Mouse (Mus musculus) heart, postnatal 0 days (tissue): Measurements from ENCODE around the gene B3galt1. TPM values are rescaled to one million over a fixed set of nuclear protein-coding genes. Genes with fewer than 3 reads are reported as not detected.

Experiments
- ATAC-seq: fragments of 200-750 bp; cut with Nextera tagmentation; 2 replicates; pipeline ENCODE4 v1.8.0; 2017; ENCODE audit warnings: low read depth, moderate number of reproducible peaks, moderate library complexity; ENCODE audit not compliant: insufficient read depth
- DNase-seq: peaks from one replicate; pipeline ENCODE4 v3.0.0-alpha.2; 2016; ENCODE audit warnings: low spot score
- H3K27ac ChIP-seq: fragments of 300-500 bp; sonication (generic); 2 replicates; pipeline ENCODE4 v1.5.1; 2014; ENCODE audit warnings: low read depth, mild to moderate bottlenecking
- H3K27me3 ChIP-seq: fragments of 300-500 bp; sonication (generic); 2 replicates; pipeline ENCODE4 v1.6.1; 2014; ENCODE audit warnings: low read length, mixed read lengths; ENCODE audit not compliant: control insufficient read depth, insufficient read depth
- H3K36me3 ChIP-seq: fragments of 300-500 bp; sonication (generic); replicated peaks from 2 replicates; pipeline ENCODE4 v1.6.1; 2014; ENCODE audit warnings: low read length, mixed read lengths; ENCODE audit not compliant: control insufficient read depth, insufficient read depth
- H3K4me1 ChIP-seq: fragments of 300-500 bp; sonication (generic); 2 replicates; pipeline ENCODE4 v1.6.1; 2014; ENCODE audit warnings: antibody characterized with exemption; ENCODE audit not compliant: control insufficient read depth, insufficient read depth
- H3K4me2 ChIP-seq: fragments of 300-500 bp; sonication (generic); 2 replicates; pipeline ENCODE4 v1.6.1; 2014; ENCODE audit warnings: low read depth, mild to moderate bottlenecking, low read length, moderate library complexity
- H3K4me3 ChIP-seq: fragments of 300-500 bp; sonication (generic); 2 replicates; pipeline ENCODE4 v1.5.1; 2014; ENCODE audit warnings: low read depth, low read length
- H3K9ac ChIP-seq: fragments of 300-500 bp; sonication (generic); replicated peaks from 2 replicates; pipeline ENCODE4 v1.6.1; 2014; ENCODE audit warnings: low read depth, low read length, mixed read lengths
- H3K9me3 ChIP-seq: fragments of 300-500 bp; sonication (generic); replicated peaks from 2 replicates; pipeline ENCODE4 v1.6.1; 2016; ENCODE audit warnings: low read length; ENCODE audit not compliant: control insufficient read depth
- CTCF ChIP-seq: IDR thresholded peaks from 2 replicates; pipeline ENCODE4 v1.5.1; 2016; ENCODE audit warnings: antibody characterized with exemption, control low read depth, low read depth
- EP300 ChIP-seq: IDR thresholded peaks from 2 replicates; pipeline ENCODE4 v1.6.1; 2016; ENCODE audit warnings: antibody characterized with exemption, low read depth
- whole genome bisulfite sequencing: fragments of 180-500 bp; shearing (Covaris S2); extraction: QIAGEN DNeasy Blood & Tissue Kit; methylation state at CpG from one replicate; pipeline ENCODE4 v1.1.7; 2014; 5-methylcytosine and 5-hydroxymethylcytosine counted together
- polyA plus RNA-seq: library from polyadenylated mRNA; unstranded; fragments of >200 nt; fragmentation: Nextera tagmentation; extraction: Ambion mirVana; gene quantifications from 2 replicates; pipeline ENCODE4 v1.2.1, GENCODE M21; 2015
- total RNA-seq: library from RNA; depleted of rRNA; stranded (reverse); fragments of >200 nt; gene quantifications from 2 replicates; pipeline ENCODE4 v1.2.3, GENCODE M21; 2014; ENCODE audit warnings: low replicate concordance

Gene B3galt1
- total and polyA plus RNA-seq, 2 experiments from 2014 or later: 0.57 to 2.7 TPM

GRCm38 (mm10) chr2:67590408-67590807 lies 24.7 kb downstream of the B3galt1 start:
- Histone ChIP-seq H3K4me3 (no peak overlapping the region), H3K27me3 (no peaks in the 10 kb centered on the region), H3K9me3 (no peaks in the 10 kb centered on the region), H3K9ac (no peak overlapping the region), H3K36me3 (no peaks in the 10 kb centered on the region), H3K4me2 (no peak overlapping the region), H3K4me1 (0 out of 2 replicates have a peak, but pooled peaks cover 7% of the 10 kb centered on the region), H3K27ac (no peak overlapping the region)
- ATAC-seq: no peak
- no peak for DNase-seq
- TF ChIP-seq CTCF: no peak
- TF ChIP-seq EP300: no peak

GRCm38 (mm10) chr2:67591831-67592629 lies 26.4 kb downstream of the B3galt1 start:
- Histone ChIP-seq H3K4me1 (0 out of 2 replicates have a peak, but pooled peaks cover 7% of the 10 kb centered on the region), H3K9me3 (no peaks in the 10 kb centered on the region), H3K4me3 (no peak overlapping the region), H3K36me3 (no peaks in the 10 kb centered on the region), H3K27me3 (no peaks in the 10 kb centered on the region), H3K4me2 (0 out of 2 replicates have a peak overlapping the region, but pooled peaks have one; percentile 3), H3K9ac (no peak overlapping the region), H3K27ac (peak overlapping the region; percentile 85)
- peak; percentile 79 for ATAC-seq
- DNase-seq: peak; percentile 65
- 38% methylated on average over 7 of the region's 7 CpGs for WGBS
- TF ChIP-seq CTCF (no peak), EP300 (no peak)

GRCm38 (mm10) chr2:67622902-67623301 lies 57.2 kb downstream of the B3galt1 start:
- no peak overlapping the region for H3K4me3 ChIP-seq
- H3K9ac ChIP-seq: no peak overlapping the region
- TF ChIP-seq EP300: no peak
- TF ChIP-seq CTCF: no peak
- ATAC-seq (no peak), DNase-seq (no peak)
- no peaks in the 10 kb centered on the region for H3K9me3 ChIP-seq
- H3K4me2 ChIP-seq: no peak overlapping the region
- peaks cover 9% of the 10 kb centered on the region for H3K4me1 ChIP-seq
- H3K27ac ChIP-seq: no peak overlapping the region
- H3K27me3 ChIP-seq: no peaks in the 10 kb centered on the region
- H3K36me3 ChIP-seq: no peaks in the 10 kb centered on the region

- Histone ChIP-seq H3K9me3 (peaks cover 5% of the 10 kb centered on the region; the same call in 1 of the 2 replicates), H3K27me3 (no peaks in the 10 kb centered on the region), H3K9ac (no peak overlapping the region), H3K4me1 (peaks cover 19% of the 10 kb centered on the region), H3K4me3 (peak overlapping the region; percentile 11; the same call in 1 of the 2 replicates), H3K27ac (peak overlapping the region; percentile 91), H3K4me2 (peak overlapping the region; percentile 53; the same call in 1 of the 2 replicates), H3K36me3 (no peaks in the 10 kb centered on the region)
- 16% methylated on average over 3 of the region's 3 CpGs for WGBS
- TF ChIP-seq EP300: no peak
- TF ChIP-seq CTCF: no peak
- peak; percentile 26 for DNase-seq
- ATAC-seq: no peak
Observed at GRCm38 (mm10) chr2:67627667-67628066, 62.0 kb downstream of the B3galt1 start.

GRCm38 (mm10) chr2:67628289-67628688 lies 62.6 kb downstream of the B3galt1 start:
- peaks cover 19% of the 10 kb centered on the region for H3K4me1 ChIP-seq
- no peaks in the 10 kb centered on the region for H3K36me3 ChIP-seq
- H3K27ac ChIP-seq: peak overlapping the region; percentile 91
- no peak overlapping the region for H3K9ac ChIP-seq
- peaks cover 5% of the 10 kb centered on the region; the same call in 1 of the 2 replicates for H3K9me3 ChIP-seq
- peak overlapping the region; percentile 53 for H3K4me2 ChIP-seq
- TF ChIP-seq EP300: peak; percentile 82
- TF ChIP-seq CTCF: no peak
- DNase-seq: peak; percentile 88
- peak; percentile 96 for ATAC-seq
- H3K4me3 ChIP-seq: 0 out of 2 replicates have a peak overlapping the region, but pooled peaks have one; percentile 11
- 11% methylated on average over 3 of the region's 3 CpGs for WGBS
- no peaks in the 10 kb centered on the region for H3K27me3 ChIP-seq
